Mouse (Mus musculus): ENCODE data around the gene Zfp423.

Gene Zfp423

DNA sequence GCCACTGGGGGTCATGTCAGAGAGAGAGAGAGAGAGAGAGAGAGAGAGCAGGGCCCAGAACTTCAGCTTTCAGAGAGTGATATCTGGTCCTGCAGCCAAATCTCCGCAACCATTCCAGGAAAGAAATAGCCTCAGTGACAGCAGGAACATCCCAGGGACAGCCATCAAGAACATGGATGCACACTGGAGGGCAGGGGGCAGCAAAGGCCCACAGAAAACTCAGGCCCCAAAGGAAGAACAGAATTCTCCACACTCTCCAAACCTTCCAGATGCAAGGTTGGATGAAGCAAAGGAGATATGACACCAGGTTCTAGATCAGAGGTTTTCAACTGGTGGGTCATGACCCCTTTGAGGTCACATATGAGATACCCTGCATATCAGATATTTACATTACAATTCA lies 345.7 kb downstream of the Zfp423 start:
- no peak for DNase-seq (ENCODE audit: low spot score in 2 of 2)

Data from thymus, postnatal 10 days (tissue).